Mouse (Mus musculus) T-helper 1 cell (primary cell): ENCODE data around the gene Lgals4.
"Not testable (repeated sequence)": the region's sequence is repeated elsewhere in the genome, so short reads cannot be mapped to it uniquely, and the experiment has no call there.

Experiments
- in situ Hi-C: fragments of 300-600 bp; cut with MboI, MseI; formaldehyde crosslinking; loops from one replicate; pipeline ENCODE4 v1.15.1; 2025; ENCODE audit warnings: high pct_unique_total_duplicates

The Lgals4 gene

GRCm38 (mm10) chr7:28863540-28863939 lies 29.9 kb downstream of the Lgals4 start, which contains the start of gene Lgals7:
Gene Lgals7 (plus strand): TSS chr7:28863853.
- in situ Hi-C loops = loop anchor here (10.0 kb wide), 1 partner anchor 69 kb away; no protein-coding TSS in a partner anchor

- in situ Hi-C loops = loop anchor here (10.0 kb wide), 1 partner anchor 70 kb away; no protein-coding TSS in a partner anchor
Measured at GRCm38 (mm10) chr7:28864288-28864750, 30.7 kb downstream of the Lgals4 start.

GRCm38 (mm10) chr7:28865481-28866300 lies 32.0 kb downstream of the Lgals4 start:
- in situ Hi-C loops = loop anchor here (5.0 to 10.0 kb wide), 2 partner anchors 43 to 71 kb away; no protein-coding TSS in a partner anchor

GRCm38 (mm10) chr7:28866769-28867507 lies 33.3 kb downstream of the Lgals4 start:
- in situ Hi-C loops = loop anchor here (5.0 to 10.0 kb wide), 2 partner anchors 45 to 72 kb away; no protein-coding TSS in a partner anchor

- in situ Hi-C loops = loop anchor here (5.0 to 10.0 kb wide), 2 partner anchors 45 to 73 kb away; no protein-coding TSS in a partner anchor
Measured at GRCm38 (mm10) chr7:28867508-28868340, 34.1 kb downstream of the Lgals4 start.

GRCm38 (mm10) chr7:28870901-28871664 lies 37.4 kb downstream of the Lgals4 start:
- in situ Hi-C loops = no loop called here

GRCm38 (mm10) chr7:28874565-28874964 lies 40.9 kb downstream of the Lgals4 start:
- in situ Hi-C loops = no loop called here

- in situ Hi-C loops = no loop called here
Measured at GRCm38 (mm10) chr7:28876099-28876498, 42.4 kb downstream of the Lgals4 start.

GRCm38 (mm10) chr7:28877155-28877554 lies 43.5 kb downstream of the Lgals4 start:
- in situ Hi-C loops = no loop called here

- in situ Hi-C loops = no loop called here
Measured at GRCm38 (mm10) chr7:28877856-28878255, 44.2 kb downstream of the Lgals4 start.

- in situ Hi-C loops = no loop called here
Measured at GRCm38 (mm10) chr7:28879606-28880005, 46.0 kb downstream of the Lgals4 start.

GRCm38 (mm10) chr7:28880554-28880953 lies 46.9 kb downstream of the Lgals4 start:
- in situ Hi-C loops = no loop called here

- in situ Hi-C loops = no loop called here
Measured at GRCm38 (mm10) chr7:28881199-28881598, 47.5 kb downstream of the Lgals4 start, which contains the start of gene Capn12. Gene Capn12 (plus strand): TSS chr7:28881422.

GRCm38 (mm10) chr7:28883039-28883438 lies 49.4 kb downstream of the Lgals4 start:
- in situ Hi-C loops = no loop called here

- in situ Hi-C loops = not testable (repeated sequence)
Measured at GRCm38 (mm10) chr7:28883704-28884103, 50.0 kb downstream of the Lgals4 start.

- in situ Hi-C loops = no loop called here
Measured at GRCm38 (mm10) chr7:28886486-28886885, 52.8 kb downstream of the Lgals4 start.

GRCm38 (mm10) chr7:28888701-28889161 lies 55.1 kb downstream of the Lgals4 start:
- in situ Hi-C loops = no loop called here
